Mouse (Mus musculus) liver, embryonic 16.5 days (tissue): ENCODE data around the gene Epp13. TPM values are rescaled to one million over a fixed set of nuclear protein-coding genes. Genes with fewer than 3 reads are reported as not detected.
"Not testable (repeated sequence)": the region's sequence is repeated elsewhere in the genome, so short reads cannot be mapped to it uniquely, and the experiment has no call there.

Experiments
- ATAC-seq: fragments of 200-750 bp; cut with Nextera tagmentation; 2 replicates; pipeline ENCODE4 v1.8.0; 2017; ENCODE audit warnings: low read depth, mild to moderate bottlenecking, moderate number of reproducible peaks, moderate library complexity
- H3K27ac ChIP-seq: fragments of 300-500 bp; sonication (generic); 2 replicates; pipeline ENCODE4 v1.5.1; 2014; ENCODE audit warnings: mild to moderate bottlenecking, low read length
- H3K27me3 ChIP-seq: fragments of 300-500 bp; sonication (generic); 2 replicates; pipeline ENCODE4 v1.6.1; 2014; ENCODE audit warnings: low read depth, low read length, mixed read lengths; ENCODE audit not compliant: control insufficient read depth, insufficient read depth
- H3K36me3 ChIP-seq: fragments of 300-500 bp; sonication (generic); 2 replicates; pipeline ENCODE4 v1.6.1; 2014; ENCODE audit warnings: mild to moderate bottlenecking; ENCODE audit not compliant: control insufficient read depth, insufficient read depth
- H3K4me1 ChIP-seq: fragments of 300-500 bp; sonication (generic); 2 replicates; pipeline ENCODE4 v1.6.1; 2014; ENCODE audit warnings: low read depth, low read length, mixed read lengths; ENCODE audit not compliant: control insufficient read depth
- H3K4me2 ChIP-seq: fragments of 300-500 bp; sonication (generic); 2 replicates; pipeline ENCODE4 v1.6.1; 2014; ENCODE audit warnings: low read depth, low read length, mixed read lengths
- H3K4me3 ChIP-seq: fragments of 300-500 bp; sonication (generic); 2 replicates; pipeline ENCODE4 v1.5.1; 2014; ENCODE audit warnings: low read depth, mild to moderate bottlenecking, low read length
- H3K9ac ChIP-seq: fragments of 300-500 bp; sonication (generic); 2 replicates; pipeline ENCODE4 v1.6.1; 2014; ENCODE audit warnings: low read depth, low read length
- H3K9me3 ChIP-seq: fragments of 300-500 bp; sonication (generic); replicated peaks from 2 replicates; pipeline ENCODE4 v1.6.1; 2016; ENCODE audit warnings: low read length; ENCODE audit not compliant: control insufficient read depth
- WGBS: fragments of 180-500 bp; shearing (Covaris S2); extraction: QIAGEN DNeasy Blood & Tissue Kit; methylation state at CpG from one replicate; pipeline ENCODE4 v1.1.7; 2014; ENCODE audit not compliant: insufficient replicate concordance; 5-methylcytosine and 5-hydroxymethylcytosine counted together
- polyA plus RNA-seq: library from polyadenylated mRNA; unstranded; fragments of >200 nt; fragmentation: Nextera tagmentation; extraction: Ambion mirVana; gene quantifications from 2 replicates; pipeline ENCODE4 v1.2.1, GENCODE M21; 2015

Gene Epp13
- polyA plus RNA-seq: not detected in 2 replicates

GRCm38 (mm10) chr7:6252410-6252809 is at the start of gene Epp13:
Gene Epp13 (plus strand): TSS chr7:6252710.
- H3K27me3 ChIP-seq: no peaks in the 10 kb centered on the region
- 70% methylated on average over 6 of the region's 6 CpGs for WGBS
- no peak for ATAC-seq

GRCm38 (mm10) chr7:6204200-6204599 is 48.3 kb upstream of the Epp13 start:
- WGBS: 64% methylated on average over 3 of the region's 3 CpGs

More at GRCm38 (mm10) chr7:6252410-6252809, at the start of gene Epp13:
- Histone ChIP-seq H3K4me3 (no peak within 1 kb of the TSS), H3K36me3 (no peaks in the 10 kb centered on the region), H3K4me1 (no peaks in the 10 kb centered on the region), H3K9me3 (no peaks in the 10 kb centered on the region), H3K4me2 (no peak within 1 kb of the TSS), H3K9ac (no peak within 1 kb of the TSS), H3K27ac (no peak within 1 kb of the TSS)

GRCm38 (mm10) chr7:6213144-6213543 is 39.4 kb upstream of the Epp13 start:
- H3K9me3 ChIP-seq: no peaks in the 10 kb centered on the region
- 36% methylated on average over 5 of the region's 5 CpGs for WGBS
- no peak for ATAC-seq
- no peak overlapping the region for H3K4me3 ChIP-seq
- H3K4me1 ChIP-seq: no peaks in the 10 kb centered on the region
- H3K9ac ChIP-seq: no peak overlapping the region
- no peaks in the 10 kb centered on the region for H3K27me3 ChIP-seq
- no peaks in the 10 kb centered on the region for H3K36me3 ChIP-seq
- no peak overlapping the region for H3K27ac ChIP-seq
- no peak overlapping the region for H3K4me2 ChIP-seq

More at GRCm38 (mm10) chr7:6204200-6204599, 48.3 kb upstream of the Epp13 start:
- Histone ChIP-seq H3K27me3 (no peaks in the 10 kb centered on the region), H3K9me3 (no peaks in the 10 kb centered on the region), H3K27ac (no peak overlapping the region), H3K4me2 (no peak overlapping the region), H3K4me1 (no peaks in the 10 kb centered on the region), H3K36me3 (no peaks in the 10 kb centered on the region), H3K9ac (no peak overlapping the region), H3K4me3 (no peak overlapping the region)
- ATAC-seq: no peak

- not testable (repeated sequence) for H3K9me3 ChIP-seq, ATAC-seq, H3K27me3 ChIP-seq, H3K4me1 ChIP-seq, H3K27ac ChIP-seq, H3K36me3 ChIP-seq, H3K9ac ChIP-seq, H3K4me3 ChIP-seq, H3K4me2 ChIP-seq
- WGBS: 43% methylated on average over 4 of the region's 4 CpGs
Observed at GRCm38 (mm10) chr7:6214691-6215090, 37.8 kb upstream of the Epp13 start.

- Histone ChIP-seq H3K4me1 (no peaks in the 10 kb centered on the region), H3K27ac (no peak overlapping the region), H3K9ac (no peak overlapping the region), H3K27me3 (no peaks in the 10 kb centered on the region), H3K4me3 (no peak overlapping the region), H3K4me2 (no peak overlapping the region), H3K36me3 (no peaks in the 10 kb centered on the region), H3K9me3 (no peaks in the 10 kb centered on the region)
- ATAC-seq: no peak
- 49% methylated on average over 3 of the region's 3 CpGs for WGBS
Observed at GRCm38 (mm10) chr7:6220147-6220546, 32.4 kb upstream of the Epp13 start.

GRCm38 (mm10) chr7:6221978-6222377 is 30.5 kb upstream of the Epp13 start, which contains the start of gene Zscan5b:
Gene Zscan5b (plus strand): TSS chr7:6222278.
- Histone ChIP-seq H3K4me1 (no peaks in the 10 kb centered on the region), H3K9me3 (no peaks in the 10 kb centered on the region), H3K4me2 (no peak within 1 kb of the TSS), H3K36me3 (no peaks in the 10 kb centered on the region), H3K27me3 (no peaks in the 10 kb centered on the region), H3K9ac (no peak within 1 kb of the TSS), H3K27ac (no peak within 1 kb of the TSS), H3K4me3 (no peak within 1 kb of the TSS)
- ATAC-seq: no peak
- 85% methylated on average over 12 of the region's 12 CpGs for WGBS

GRCm38 (mm10) chr7:6228491-6228890 is 24.0 kb upstream of the Epp13 start:
- not testable (repeated sequence) for H3K9ac ChIP-seq
- 50% methylated on average over 8 of the region's 8 CpGs for WGBS

GRCm38 (mm10) chr7:6239787-6240186 is 12.7 kb upstream of the Epp13 start:
- 38% methylated on average over 11 of the region's 11 CpGs for WGBS
- Histone ChIP-seq H3K9ac (no peak overlapping the region), H3K9me3 (no peaks in the 10 kb centered on the region), H3K4me1 (no peaks in the 10 kb centered on the region), H3K4me3 (no peak overlapping the region), H3K27ac (no peak overlapping the region), H3K4me2 (no peak overlapping the region), H3K27me3 (no peaks in the 10 kb centered on the region), H3K36me3 (no peaks in the 10 kb centered on the region)
- ATAC-seq: no peak

More at GRCm38 (mm10) chr7:6228491-6228890, 24.0 kb upstream of the Epp13 start:
- H3K27me3 ChIP-seq, H3K4me2 ChIP-seq, H3K4me3 ChIP-seq, H3K9me3 ChIP-seq, ATAC-seq, H3K27ac ChIP-seq, H3K36me3 ChIP-seq, H3K4me1 ChIP-seq: not testable (repeated sequence)

- ATAC-seq, H3K4me2 ChIP-seq, H3K9ac ChIP-seq, H3K4me3 ChIP-seq, H3K36me3 ChIP-seq, H3K9me3 ChIP-seq, H3K4me1 ChIP-seq, H3K27ac ChIP-seq, H3K27me3 ChIP-seq: not testable (repeated sequence)
- WGBS: 7% methylated on average over 1 of the region's 1 CpGs
Observed at GRCm38 (mm10) chr7:6240841-6241425, 11.6 kb upstream of the Epp13 start.
